Mouse (Mus musculus): Measurements from ENCODE around the gene Trim2.

- TF ChIP-seq CTCF (IDR thresholded peaks at IDR 0.05; ENCODE audit: borderline replicate concordance, extremely low read depth, insufficient read depth, insufficient read length) (no peak), POLR2A (IDR thresholded peaks at IDR 0.05; ENCODE audit: borderline replicate concordance, extremely low read depth, insufficient read depth, insufficient read length, poor library complexity, severe bottlenecking) (no peak)
These were observed 36.1 kb downstream of the Trim2 start for GRCm38 (mm10) chr3:84270624-84270995.
